Mouse (Mus musculus) ES-Bruce4 (cell line): ENCODE results near the gene 1700029F12Rik.

Source experiments
- CTCF ChIP-seq: IDR thresholded peaks from one replicate; pipeline ENCODE4 v1.8.1; 2011; ENCODE audit warnings: low read depth, low read length
- EP300 ChIP-seq: IDR thresholded peaks from 2 replicates; pipeline ENCODE4 v1.6.1; 2011; ENCODE audit warnings: low read depth, low read length; ENCODE audit not compliant: insufficient read depth
- POLR2A ChIP-seq: IDR thresholded peaks from one replicate; pipeline ENCODE4 v1.8.1; 2011; ENCODE audit warnings: low read length; ENCODE audit not compliant: insufficient read depth

DNA sequence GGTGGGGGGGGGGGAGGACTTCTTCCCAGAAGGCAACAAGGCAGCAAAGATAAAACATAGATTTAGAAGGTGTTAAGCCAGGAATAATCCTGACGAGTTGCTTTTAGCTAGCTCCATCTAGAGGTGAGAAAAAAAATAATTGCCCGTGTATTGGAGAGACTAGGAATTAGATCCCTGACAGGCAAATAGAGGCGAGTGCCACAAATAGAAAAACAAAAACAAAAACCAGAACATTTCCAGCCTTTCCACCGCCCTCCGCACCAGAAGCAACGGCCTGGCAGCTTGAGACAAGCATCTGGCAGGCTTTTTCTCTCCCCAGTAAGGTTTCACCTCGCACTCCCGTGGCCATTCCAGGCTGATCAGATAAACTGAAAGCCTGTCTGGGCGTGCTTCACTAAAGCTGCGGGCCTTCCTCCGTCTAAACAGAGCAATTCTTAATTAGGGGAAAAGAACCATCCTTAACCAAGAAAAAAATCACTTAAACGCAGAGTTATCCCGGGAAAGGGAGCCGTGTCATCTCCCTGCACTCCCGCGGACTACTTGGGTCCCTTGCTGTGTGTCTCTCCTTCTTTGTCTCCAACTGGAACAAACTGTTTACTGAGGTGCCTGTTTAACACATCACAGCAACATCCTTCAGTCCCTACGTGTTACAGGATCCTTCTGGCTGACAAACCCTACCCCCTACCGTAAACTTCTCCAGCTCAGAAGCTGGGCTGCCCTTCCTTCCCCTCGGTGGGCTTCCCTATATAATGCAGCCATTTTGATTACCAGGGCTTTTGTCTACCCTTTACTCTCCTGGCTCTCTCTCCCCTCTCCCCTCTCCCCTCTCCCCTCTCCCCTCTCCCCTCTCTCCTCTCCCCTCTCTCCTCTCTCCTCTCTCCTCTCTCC lies 25.7 kb downstream of the 1700029F12Rik start:
- TF ChIP-seq POLR2A (no peak), CTCF (no peak), EP300 (no peak)
